Mouse (Mus musculus): Measurements from ENCODE around the gene Pqbp1. TPM values are rescaled to one million over a fixed set of nuclear protein-coding genes. Genes with fewer than 3 reads are reported as not detected.

Pqbp1 gene
- total and polyA plus RNA-seq, 2 experiments from 2014 or later, result 143 to 226 TPM

DNA sequence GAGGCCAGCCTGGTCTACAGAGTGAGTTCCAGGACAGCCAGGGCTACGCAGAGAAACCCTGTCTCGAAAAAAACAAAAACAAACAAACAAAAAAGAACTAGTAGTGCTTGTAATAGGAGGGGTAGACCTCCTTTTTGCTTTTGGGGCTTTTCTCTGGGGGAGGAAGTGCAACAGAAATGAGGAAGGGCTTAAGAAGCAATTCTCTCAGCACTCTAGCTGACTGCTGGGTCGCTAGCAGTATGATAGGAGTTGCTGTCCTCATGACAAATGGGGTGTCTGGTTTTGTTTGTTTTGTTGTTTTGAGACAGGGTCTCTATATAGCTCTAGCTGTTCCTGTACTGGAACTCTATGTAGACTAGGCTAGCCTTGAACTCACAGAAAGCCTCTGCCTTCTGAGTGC is 34.5 kb downstream of the Pqbp1 start:
- no peaks in the 10 kb centered on the region for H3K36me3 ChIP-seq (ENCODE audit: insufficient read depth)
- H3K4me2 ChIP-seq (ENCODE audit: low read depth), result no peak overlapping the region
- no peak overlapping the region for H3K27ac ChIP-seq (ENCODE audit: low read depth, low read length)
- H3K4me1 ChIP-seq (ENCODE audit: insufficient read depth), result no peaks in the 10 kb centered on the region
- TF ChIP-seq CTCF (IDR thresholded peaks at IDR 0.05; ENCODE audit: low read depth), result no peak
- 81% methylated on average over 3 of the region's 3 CpGs for WGBS
- ATAC-seq (no peak), DNase-seq (no peak)
- no peak overlapping the region for H3K9ac ChIP-seq
- no peaks in the 10 kb centered on the region for H3K9me3 ChIP-seq (ENCODE audit: low read length)
- no peak overlapping the region for H3K4me3 ChIP-seq (ENCODE audit: low read depth, low read length)
- H3K27me3 ChIP-seq (ENCODE audit: insufficient read depth, low read length), result no peaks in the 10 kb centered on the region

DNA sequence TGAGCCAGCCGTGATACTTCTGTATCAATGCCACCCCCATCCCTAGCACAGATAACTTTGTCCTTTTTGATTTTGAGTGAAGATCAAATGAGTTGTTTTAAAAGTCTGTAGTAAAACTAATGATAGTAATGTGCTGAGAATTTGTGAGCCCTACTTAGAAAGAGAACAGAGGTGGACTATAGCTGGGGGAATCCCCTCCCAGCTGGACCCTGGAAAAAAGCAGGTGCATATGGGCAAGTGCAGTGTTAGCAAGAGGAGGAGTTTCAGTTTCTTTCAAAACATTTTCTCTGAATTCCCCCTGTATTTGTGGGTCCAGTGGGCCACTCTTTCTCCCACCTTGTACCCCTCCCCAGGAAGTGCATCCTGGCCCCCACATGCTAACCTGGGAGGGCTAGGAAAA is 35.9 kb downstream of the Pqbp1 start:
- WGBS, result 83% methylated on average over 1 of the region's 1 CpGs
- no peak for TF ChIP-seq CTCF (IDR thresholded peaks at IDR 0.05; ENCODE audit: low read depth)

DNA sequence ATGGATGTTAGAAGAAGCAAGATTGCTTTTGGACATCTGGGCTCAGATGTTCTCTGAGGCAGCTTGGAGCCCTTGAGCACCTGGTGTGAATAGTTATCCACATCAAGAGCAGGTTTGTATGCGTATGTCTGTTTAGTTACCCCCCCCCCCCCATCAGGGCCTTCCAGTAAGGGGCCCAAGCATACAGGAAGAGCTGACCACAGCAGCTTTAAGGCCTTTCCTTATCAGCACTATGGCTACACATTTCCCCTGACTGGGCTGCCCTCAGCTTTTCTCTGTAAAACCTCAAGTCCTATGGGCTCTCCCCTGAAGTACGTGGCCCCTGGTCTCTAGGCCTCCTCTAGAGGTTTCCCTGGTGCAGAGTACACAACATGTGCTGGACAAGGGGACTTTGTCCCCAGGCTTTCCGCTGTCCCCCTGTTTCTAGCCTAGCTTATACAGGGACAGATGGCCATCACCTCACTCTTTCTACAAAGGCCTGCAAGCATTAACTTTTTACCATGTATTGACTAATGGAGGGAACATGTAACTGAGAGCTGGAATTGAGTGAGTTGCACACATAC is 39.8 kb downstream of the Pqbp1 start:
- DNase-seq, result no peak
- Histone ChIP-seq H3K9ac (no peak overlapping the region), H3K4me3 (ENCODE audit: low read depth, low read length) (no peak overlapping the region), H3K27me3 (ENCODE audit: insufficient read depth, low read length) (no peaks in the 10 kb centered on the region), H3K36me3 (ENCODE audit: insufficient read depth) (no peaks in the 10 kb centered on the region), H3K4me1 (ENCODE audit: insufficient read depth) (no peaks in the 10 kb centered on the region), H3K27ac (ENCODE audit: low read depth, low read length) (no peak overlapping the region), H3K9me3 (ENCODE audit: low read length) (no peaks in the 10 kb centered on the region), H3K4me2 (ENCODE audit: low read depth) (no peak overlapping the region)
- ATAC-seq, result no peak
- WGBS, result 84% methylated on average over 3 of the region's 3 CpGs
- TF ChIP-seq CTCF (IDR thresholded peaks at IDR 0.05; ENCODE audit: low read depth), result no peak

More for the DNA sequence above, 35.9 kb downstream of the Pqbp1 start:
- H3K4me1 ChIP-seq (ENCODE audit: insufficient read depth), result no peaks in the 10 kb centered on the region
- H3K27me3 ChIP-seq (ENCODE audit: insufficient read depth, low read length), result no peaks in the 10 kb centered on the region
- H3K36me3 ChIP-seq (ENCODE audit: insufficient read depth), result no peaks in the 10 kb centered on the region
- no peaks in the 10 kb centered on the region for H3K9me3 ChIP-seq (ENCODE audit: low read length)
- no peak overlapping the region for H3K4me2 ChIP-seq (ENCODE audit: low read depth)
- DNase-seq, result no peak
- H3K4me3 ChIP-seq (ENCODE audit: low read depth, low read length), result no peak overlapping the region
- ATAC-seq, result no peak
- H3K27ac ChIP-seq (ENCODE audit: low read depth, low read length), result no peak overlapping the region
- H3K9ac ChIP-seq, result no peak overlapping the region

DNA sequence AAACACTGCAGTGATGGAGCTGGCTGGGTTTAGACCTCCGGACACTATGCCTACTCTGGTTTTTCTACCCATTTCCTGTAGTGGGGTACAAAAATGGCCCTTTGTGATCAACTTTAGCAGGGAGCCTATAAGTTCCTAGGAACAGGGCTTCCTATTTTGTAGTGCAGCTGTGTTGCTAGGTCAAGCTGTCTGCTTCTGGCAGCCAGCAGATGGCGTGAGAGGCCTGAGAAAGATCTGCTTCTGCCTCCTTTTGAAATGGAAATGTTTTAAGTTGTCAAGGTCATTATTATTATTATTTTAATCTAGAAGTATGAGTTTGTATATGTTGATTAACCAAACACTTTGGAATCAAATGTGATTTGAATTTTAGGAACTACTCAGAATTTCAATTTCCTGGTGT is 44.5 kb downstream of the Pqbp1 start:
- H3K9me3 ChIP-seq (ENCODE audit: low read length), result no peaks in the 10 kb centered on the region
- H3K9ac ChIP-seq, result no peak overlapping the region
- peak; percentile 50 for TF ChIP-seq CTCF (IDR thresholded peaks at IDR 0.05; ENCODE audit: low read depth)
- WGBS, result 48% methylated on average over 2 of the region's 2 CpGs
- no peaks in the 10 kb centered on the region for H3K36me3 ChIP-seq (ENCODE audit: insufficient read depth)
- H3K27ac ChIP-seq (ENCODE audit: low read depth, low read length), result no peak overlapping the region
- H3K4me3 ChIP-seq (ENCODE audit: low read depth, low read length), result no peak overlapping the region
- no peaks in the 10 kb centered on the region for H3K4me1 ChIP-seq (ENCODE audit: insufficient read depth)
- DNase-seq (peak; percentile 30), ATAC-seq (no peak)
- H3K27me3 ChIP-seq (ENCODE audit: insufficient read depth, low read length), result no peaks in the 10 kb centered on the region
- H3K4me2 ChIP-seq (ENCODE audit: low read depth), result no peak overlapping the region

DNA sequence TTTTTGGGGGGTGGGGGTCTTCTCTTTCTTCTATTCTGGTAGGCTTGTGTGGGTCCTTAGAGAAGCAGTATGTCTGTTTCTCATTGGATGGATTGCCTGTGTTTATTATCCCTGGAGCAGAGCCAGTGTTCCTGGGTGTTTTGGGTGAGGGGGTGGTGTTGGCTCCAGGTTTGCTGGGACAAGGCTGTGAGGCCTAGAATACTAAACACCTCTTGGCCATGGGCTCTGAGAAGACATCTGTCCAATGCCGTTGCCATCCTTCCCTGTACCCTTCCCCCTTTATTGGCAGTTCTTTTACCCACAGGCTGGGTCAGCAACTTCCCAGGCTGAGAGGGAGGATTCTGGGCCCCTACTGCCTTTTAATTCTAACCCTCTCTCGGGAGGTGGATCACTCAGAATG is 51.2 kb downstream of the Pqbp1 start:
- TF ChIP-seq CTCF (IDR thresholded peaks at IDR 0.05; ENCODE audit: low read depth), result no peak
- peak; percentile 45 for ATAC-seq
- DNase-seq, result peak; percentile 6
- Histone ChIP-seq H3K4me2 (ENCODE audit: low read depth) (no peak overlapping the region), H3K36me3 (ENCODE audit: insufficient read depth) (no peaks in the 10 kb centered on the region), H3K27ac (ENCODE audit: low read depth, low read length) (no peak overlapping the region), H3K27me3 (ENCODE audit: insufficient read depth, low read length) (no peaks in the 10 kb centered on the region), H3K9me3 (ENCODE audit: low read length) (no peaks in the 10 kb centered on the region), H3K4me1 (ENCODE audit: insufficient read depth) (0 out of 2 replicates have a peak, but pooled peaks cover 3% of the 10 kb centered on the region), H3K4me3 (ENCODE audit: low read depth, low read length) (no peak overlapping the region), H3K9ac (no peak overlapping the region)
- WGBS, result 56% methylated on average over 2 of the region's 2 CpGs

Other genes starting within 250 kb of the Pqbp1 start
- gene Prickle3, start 242.0 kb downstream of the Pqbp1 start, total RNA-seq (2014; rRNA removed), result 1.2 TPM in 2 replicates
- 1.0 and 1.5 TPM in 2 replicates for gene Prickle3, start 242.0 kb downstream of the Pqbp1 start, polyA plus RNA-seq (2015; fragmentation: Nextera tagmentation; extraction: Ambion mirVana)
- gene Plp2, start 227.9 kb downstream of the Pqbp1 start, total RNA-seq (2014; rRNA removed), result 15.7 and 24.3 TPM in 2 replicates
- 37.3 and 38.3 TPM in 2 replicates for gene Plp2, start 227.9 kb downstream of the Pqbp1 start, polyA plus RNA-seq (2015; fragmentation: Nextera tagmentation; extraction: Ambion mirVana)
- gene Magix, start 218.0 kb downstream of the Pqbp1 start, total RNA-seq (2014; rRNA removed), result 0.15 TPM in 1 of 2 replicates, not detected in the other
- 0.21 and 0.22 TPM in 2 replicates for gene Magix, start 218.0 kb downstream of the Pqbp1 start, polyA plus RNA-seq (2015; fragmentation: Nextera tagmentation; extraction: Ambion mirVana)
- gene Gpkow, start 202.1 kb downstream of the Pqbp1 start, total RNA-seq (2014; rRNA removed), result 15.9 and 21.0 TPM in 2 replicates
- gene Gpkow, start 202.1 kb downstream of the Pqbp1 start, polyA plus RNA-seq (2015; fragmentation: Nextera tagmentation; extraction: Ambion mirVana), result 36.4 and 41.2 TPM in 2 replicates
- gene Wdr45, start 184.9 kb downstream of the Pqbp1 start, total RNA-seq (2014; rRNA removed), result 29.0 and 32.2 TPM in 2 replicates
- gene Wdr45, start 184.9 kb downstream of the Pqbp1 start, polyA plus RNA-seq (2015; fragmentation: Nextera tagmentation; extraction: Ambion mirVana), result 30.8 and 31.5 TPM in 2 replicates
- gene Gm45208, start 177.0 kb downstream of the Pqbp1 start, total RNA-seq (2014; rRNA removed), result 0.76 and 1.2 TPM in 2 replicates
- 0.91 TPM in 1 of 2 replicates, not detected in the other for gene Gm45208, start 177.0 kb downstream of the Pqbp1 start, polyA plus RNA-seq (2015; fragmentation: Nextera tagmentation; extraction: Ambion mirVana)
- gene Praf2, start 170.8 kb downstream of the Pqbp1 start, total RNA-seq (2014; rRNA removed), result 87.2 and 89.6 TPM in 2 replicates
- 139 TPM in 2 replicates for gene Praf2, start 170.8 kb downstream of the Pqbp1 start, polyA plus RNA-seq (2015; fragmentation: Nextera tagmentation; extraction: Ambion mirVana)
- gene Ccdc120, start 148.4 kb downstream of the Pqbp1 start, total RNA-seq (2014; rRNA removed), result 149 and 202 TPM in 2 replicates
- gene Ccdc120, start 148.4 kb downstream of the Pqbp1 start, polyA plus RNA-seq (2015; fragmentation: Nextera tagmentation; extraction: Ambion mirVana), result 59.3 and 66.3 TPM in 2 replicates
- 12.8 and 20.4 TPM in 2 replicates for gene Tfe3, start 136.7 kb downstream of the Pqbp1 start, total RNA-seq (2014; rRNA removed)
- gene Tfe3, start 136.7 kb downstream of the Pqbp1 start, polyA plus RNA-seq (2015; fragmentation: Nextera tagmentation; extraction: Ambion mirVana), result 17.3 and 20.1 TPM in 2 replicates
- 40.7 and 41.5 TPM in 2 replicates for gene Gripap1, start 109.5 kb downstream of the Pqbp1 start, total RNA-seq (2014; rRNA removed)
- 46.0 and 62.4 TPM in 2 replicates for gene Gripap1, start 109.5 kb downstream of the Pqbp1 start, polyA plus RNA-seq (2015; fragmentation: Nextera tagmentation; extraction: Ambion mirVana)
- 2.2 and 2.6 TPM in 2 replicates for gene Kcnd1, start 77.0 kb downstream of the Pqbp1 start, total RNA-seq (2014; rRNA removed)
- gene Kcnd1, start 77.0 kb downstream of the Pqbp1 start, polyA plus RNA-seq (2015; fragmentation: Nextera tagmentation; extraction: Ambion mirVana), result 4.1 and 4.8 TPM in 2 replicates
- gene Otud5, start 57.9 kb downstream of the Pqbp1 start, total RNA-seq (2014; rRNA removed), result 73.7 and 76.8 TPM in 2 replicates
- 39.6 and 40.3 TPM in 2 replicates for gene Otud5, start 57.9 kb downstream of the Pqbp1 start, polyA plus RNA-seq (2015; fragmentation: Nextera tagmentation; extraction: Ambion mirVana)
- gene Pim2, start 21.0 kb downstream of the Pqbp1 start, total RNA-seq (2014; rRNA removed), result 12.2 and 13.4 TPM in 2 replicates
- 20.3 and 21.8 TPM in 2 replicates for gene Pim2, start 21.0 kb downstream of the Pqbp1 start, polyA plus RNA-seq (2015; fragmentation: Nextera tagmentation; extraction: Ambion mirVana)
- 36.3 and 39.1 TPM in 2 replicates for gene Slc35a2, start 15.2 kb downstream of the Pqbp1 start, total RNA-seq (2014; rRNA removed)
- gene Slc35a2, start 15.2 kb downstream of the Pqbp1 start, polyA plus RNA-seq (2015; fragmentation: Nextera tagmentation; extraction: Ambion mirVana), result 34.5 and 40.6 TPM in 2 replicates
- 39.6 and 42.9 TPM in 2 replicates for gene Timm17b, start 88 bp upstream of the Pqbp1 start, total RNA-seq (2014; rRNA removed)
- gene Timm17b, start 88 bp upstream of the Pqbp1 start, polyA plus RNA-seq (2015; fragmentation: Nextera tagmentation; extraction: Ambion mirVana), result 129 and 151 TPM in 2 replicates
- gene Gm10491, start 8.6 kb upstream of the Pqbp1 start, total RNA-seq (2014; rRNA removed), result not detected in 2 replicates
- not detected in 2 replicates for gene Gm10491, start 8.6 kb upstream of the Pqbp1 start, polyA plus RNA-seq (2015; fragmentation: Nextera tagmentation; extraction: Ambion mirVana)
- gene Gm10490, start 10.3 kb upstream of the Pqbp1 start, total RNA-seq (2014; rRNA removed), result 1.2 TPM in 1 of 2 replicates, not detected in the other
- not detected in 2 replicates for gene Gm10490, start 10.3 kb upstream of the Pqbp1 start, polyA plus RNA-seq (2015; fragmentation: Nextera tagmentation; extraction: Ambion mirVana)
- 69.6 and 85.4 TPM in 2 replicates for gene Pcsk1n, start 20.6 kb upstream of the Pqbp1 start, total RNA-seq (2014; rRNA removed)
- 344 and 434 TPM in 2 replicates for gene Pcsk1n, start 20.6 kb upstream of the Pqbp1 start, polyA plus RNA-seq (2015; fragmentation: Nextera tagmentation; extraction: Ambion mirVana)
- not detected in 2 replicates for gene Eras, start 29.3 kb upstream of the Pqbp1 start, total RNA-seq (2014; rRNA removed)
- not detected in 2 replicates for gene Eras, start 29.3 kb upstream of the Pqbp1 start, polyA plus RNA-seq (2015; fragmentation: Nextera tagmentation; extraction: Ambion mirVana)
- 62.3 and 87.3 TPM in 2 replicates for gene Hdac6, start 48.6 kb upstream of the Pqbp1 start, total RNA-seq (2014; rRNA removed)
- 42.3 and 51.8 TPM in 2 replicates for gene Hdac6, start 48.6 kb upstream of the Pqbp1 start, polyA plus RNA-seq (2015; fragmentation: Nextera tagmentation; extraction: Ambion mirVana)
- 0.15 TPM in 1 of 2 replicates, not detected in the other for gene Gata1, start 78.8 kb upstream of the Pqbp1 start, total RNA-seq (2014; rRNA removed)
- not detected in 2 replicates for gene Gata1, start 78.8 kb upstream of the Pqbp1 start, polyA plus RNA-seq (2015; fragmentation: Nextera tagmentation; extraction: Ambion mirVana)
- 0.43 and 0.77 TPM in 2 replicates for gene Glod5, start 119.2 kb upstream of the Pqbp1 start, total RNA-seq (2014; rRNA removed)
- gene Glod5, start 119.2 kb upstream of the Pqbp1 start, polyA plus RNA-seq (2015; fragmentation: Nextera tagmentation; extraction: Ambion mirVana), result 0.45 and 1.2 TPM in 2 replicates
- gene Suv39h1, start 175.5 kb upstream of the Pqbp1 start, total RNA-seq (2014; rRNA removed), result 38.7 and 46.1 TPM in 2 replicates
- 33.7 and 37.7 TPM in 2 replicates for gene Suv39h1, start 175.5 kb upstream of the Pqbp1 start, polyA plus RNA-seq (2015; fragmentation: Nextera tagmentation; extraction: Ambion mirVana)
- 0.81 and 0.85 TPM in 2 replicates for gene Was, start 191.2 kb upstream of the Pqbp1 start, total RNA-seq (2014; rRNA removed)
- 0.09 and 0.30 TPM in 2 replicates for gene Was, start 191.2 kb upstream of the Pqbp1 start, polyA plus RNA-seq (2015; fragmentation: Nextera tagmentation; extraction: Ambion mirVana)
- 261 and 316 TPM in 2 replicates for gene Wdr13, start 233.6 kb upstream of the Pqbp1 start, total RNA-seq (2014; rRNA removed)
- 45.2 and 58.4 TPM in 2 replicates for gene Wdr13, start 233.6 kb upstream of the Pqbp1 start, polyA plus RNA-seq (2015; fragmentation: Nextera tagmentation; extraction: Ambion mirVana)
- 581 and 651 TPM in 2 replicates for gene Rbm3, start 246.6 kb upstream of the Pqbp1 start, total RNA-seq (2014; rRNA removed)
- 541 and 677 TPM in 2 replicates for gene Rbm3, start 246.6 kb upstream of the Pqbp1 start, polyA plus RNA-seq (2015; fragmentation: Nextera tagmentation; extraction: Ambion mirVana)